Mouse (Mus musculus): ENCODE measurements around the gene Cyp4f39. TPM values are rescaled to one million over a fixed set of nuclear protein-coding genes. Genes with fewer than 3 reads are reported as not detected.

The Cyp4f39 gene
- 1.5 TPM for polyA plus RNA-seq (2017; shearing (Covaris generic))

DNA sequence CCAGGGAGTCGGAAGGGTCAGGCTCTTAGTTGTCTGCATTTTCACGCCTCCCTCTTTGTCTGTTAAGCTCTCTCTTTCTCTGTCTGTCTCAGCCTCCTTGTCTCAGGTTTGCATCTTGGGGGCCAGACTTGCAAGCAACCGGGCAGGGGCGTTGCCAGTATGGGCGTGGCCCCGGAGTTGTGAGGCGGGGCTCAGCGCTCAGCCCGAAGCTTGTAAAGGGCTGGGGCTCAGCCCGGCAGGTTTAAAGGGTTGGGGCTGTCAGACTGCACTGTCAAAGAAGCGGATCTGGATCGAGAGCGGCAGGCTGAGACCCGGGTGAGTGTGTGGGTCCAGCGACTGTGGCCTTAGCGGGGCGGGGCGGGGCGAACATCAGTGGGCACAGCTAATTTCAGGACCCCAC lies at the start of gene Cyp4f39:
Gene Cyp4f39 (plus strand): TSS at position 242 of the 400 bp plus-strand sequence.

GRCm38 (mm10) chr17:32403417-32403816 lies 49.1 kb upstream of the Cyp4f39 start, which contains the start of gene Rasal3:
TSS of gene Rasal3 (minus strand) at chr17:32403583.

DNA sequence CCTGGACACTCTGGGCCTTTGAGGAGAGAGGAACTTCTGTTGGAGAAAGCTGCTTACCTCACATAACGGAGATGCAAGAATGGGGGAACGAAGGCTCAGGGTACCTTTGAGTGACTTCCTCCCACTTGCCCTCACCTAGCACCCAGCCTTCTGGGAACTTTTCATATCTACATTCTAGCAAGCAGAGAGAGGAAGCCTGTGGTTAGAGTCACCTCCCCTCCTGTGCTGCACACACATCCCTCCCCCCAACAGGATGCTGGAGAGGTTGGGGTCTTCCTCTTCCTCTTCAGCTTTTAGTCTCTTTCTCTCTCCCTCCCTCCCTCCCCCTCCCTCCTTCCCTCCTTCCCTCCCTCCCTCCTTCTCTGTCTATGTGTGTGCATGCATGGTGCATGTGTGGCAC lies 28.5 kb upstream of the Cyp4f39 start, which contains the start of gene Pglyrp2:
Gene Pglyrp2 (minus strand): TSS at position 134 of the 400 bp plus-strand sequence.

GRCm38 (mm10) chr17:32505851-32506728 lies 53.6 kb downstream of the Cyp4f39 start, which contains the start of gene Cyp4f17:
TSS of gene Cyp4f17 (plus strand) at chr17:32506050.

GRCm38 (mm10) chr17:32536051-32536866 lies 83.7 kb downstream of the Cyp4f39 start, which contains the start of gene Cyp4f16:
TSS of gene Cyp4f16 (plus strand) at chr17:32536558.

Other genes with a start within 250 kb of the Cyp4f39 start
- gene Brd4, start 168.0 kb upstream of the Cyp4f39 start, polyA plus RNA-seq (2017; shearing (Covaris generic)), result 51.6 TPM
- 239 TPM for gene Akap8, start 131.5 kb upstream of the Cyp4f39 start, polyA plus RNA-seq (2017; shearing (Covaris generic))
- gene Akap8l, start 102.1 kb upstream of the Cyp4f39 start, polyA plus RNA-seq (2017; shearing (Covaris generic)), result 247 TPM
- 20.7 TPM for gene Wiz, start 63.3 kb upstream of the Cyp4f39 start, polyA plus RNA-seq (2017; shearing (Covaris generic))
- 132 TPM for gene Rasal3, start 49.1 kb upstream of the Cyp4f39 start, polyA plus RNA-seq (2017; shearing (Covaris generic))
- 104 TPM for gene Pglyrp2, start 28.6 kb upstream of the Cyp4f39 start, polyA plus RNA-seq (2017; shearing (Covaris generic))
- 5.2 TPM for gene Cyp4f17, start 53.3 kb downstream of the Cyp4f39 start, polyA plus RNA-seq (2017; shearing (Covaris generic))
- gene Cyp4f16, start 83.8 kb downstream of the Cyp4f39 start, polyA plus RNA-seq (2017; shearing (Covaris generic)), result 9.2 TPM
- gene Cyp4f37, start 168.6 kb downstream of the Cyp4f39 start, polyA plus RNA-seq (2017; shearing (Covaris generic)), result not detected
- not detected for gene Cyp4f40, start 206.2 kb downstream of the Cyp4f39 start, polyA plus RNA-seq (2017; shearing (Covaris generic))
- not detected for gene Cyp4f15, start 232.9 kb downstream of the Cyp4f39 start, polyA plus RNA-seq (2017; shearing (Covaris generic))